Comparison of ENCODE assay signal across 24 mouse cellular contexts in the genomic region with DNA sequence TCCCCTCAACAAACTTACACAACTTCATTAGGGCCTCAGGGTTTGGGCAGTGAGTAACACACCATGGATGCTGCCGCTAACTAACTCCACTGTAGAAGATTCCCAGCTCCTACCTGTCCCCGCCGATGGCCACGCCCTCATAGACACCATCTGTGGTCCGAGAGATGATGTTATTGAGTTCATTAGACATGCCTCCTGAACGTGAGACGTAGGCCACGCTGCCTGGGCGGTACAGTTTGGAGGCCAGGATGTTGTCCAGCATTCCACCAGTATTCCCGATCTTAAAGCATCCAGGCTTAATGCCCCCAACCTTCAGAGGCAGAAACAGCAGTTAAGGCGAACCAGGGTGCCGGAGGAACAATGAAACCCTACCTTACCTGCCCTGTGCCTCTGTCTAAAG. TPM values are rescaled to one million over a fixed set of nuclear protein-coding genes. Genes with fewer than 3 reads are reported as not detected.
DNase-seq lines count a peak whose midpoint lies in the region; TF ChIP-seq lines count a peak whose summit lies in the region.
"Had no signal": no experiment of that assay in that cellular context is flagged by ENCODE, and none has a peak within 500 bp of the region (broad histone marks: within the 10 kb centered on the region; RNA-seq: fewer than 3 reads in every experiment).

No protein-coding gene starts in this region.

- 84% methylated on average over 12 of the region's 12 CpGs for WGBS in cerebellum, adult 2 months
- WGBS in lung, adult 2 months: 89% methylated on average over 12 of the region's 12 CpGs
- WGBS in small intestine, adult 2 months: 89% methylated on average over 12 of the region's 12 CpGs

- no peak for TF ChIP-seq CTCF in cerebellum, adult 2 months (IDR thresholded peaks at IDR 0.05; ENCODE audit: borderline replicate concordance, insufficient read depth, low read depth, low read length)
- no peak for TF ChIP-seq CTCF in lung, adult 2 months (IDR thresholded peaks at IDR 0.05; ENCODE audit: insufficient read depth, low read length)
- no peak for TF ChIP-seq CTCF in small intestine, adult 2 months (IDR thresholded peaks at IDR 0.05; ENCODE audit: extremely low read depth, insufficient read length, insufficient replicate concordance, low read depth, low read length)

- H3K4me1 ChIP-seq in cerebellum, adult 2 months (ENCODE audit: control insufficient read depth, insufficient read depth, low read length): no peaks in the 10 kb centered on the region
- no peaks in the 10 kb centered on the region for H3K4me1 ChIP-seq in lung, adult 2 months (ENCODE audit: control insufficient read depth, insufficient read depth, low read length)
- no peaks in the 10 kb centered on the region for H3K4me1 ChIP-seq in small intestine, adult 2 months (ENCODE audit: control insufficient read depth, insufficient read depth, insufficient read length, low read length)
- H3K4me1 ChIP-seq: forebrain, embryonic 10.5 days; heart, embryonic 15.5 days; hindbrain, embryonic 10.5 days; liver, embryonic 13.5 days; megakaryocyte, embryonic 14.5 days; midbrain, embryonic 13.5 days had no signal

- no peaks in the 10 kb centered on the region for H3K27me3 ChIP-seq in cerebellum, adult 2 months (ENCODE audit: control insufficient read depth, insufficient read depth, low read length)
- H3K27me3 ChIP-seq in small intestine, adult 2 months (ENCODE audit: control insufficient read depth, insufficient read depth, low read length): no peaks in the 10 kb centered on the region
- H3K27me3 ChIP-seq: heart, embryonic 15.5 days; liver, embryonic 13.5 days; megakaryocyte, embryonic 14.5 days; midbrain, embryonic 13.5 days had no signal

- peaks cover 65% of the 10 kb centered on the region for H3K36me3 ChIP-seq in small intestine, adult 2 months (ENCODE audit: control insufficient read depth, insufficient read depth, low read length)

- TF ChIP-seq POLR2A in cerebellum, adult 2 months (IDR thresholded peaks at IDR 0.05; ENCODE audit: borderline replicate concordance, insufficient read depth, low read length): no peak
- no peak for TF ChIP-seq POLR2A in lung, adult 2 months (IDR thresholded peaks at IDR 0.05; ENCODE audit: borderline replicate concordance, extremely low read depth, low read depth, low read length)
- TF ChIP-seq POLR2A in small intestine, adult 2 months (IDR thresholded peaks at IDR 0.05; ENCODE audit: low read depth, low read length): no peak

- peak; percentile 33 to 38 for DNase-seq in cerebellum, adult 2 months
- DNase-seq in cerebellum, postnatal 4 days (ENCODE audit: low spot score in 2 of 2): no peak
- DNase-seq in lung, adult 2 months: no peak
- no peak for DNase-seq in lung, postnatal 10 days
- DNase-seq in R1 (ENCODE audit: low read depth, low spot score): peak; percentile 86
- no peak for DNase-seq in frontal cortex, postnatal 36 days (ENCODE audit: low spot score in 2 of 2)
- DNase-seq in left cerebral cortex, adult 18-20 months (ENCODE audit: low spot score in 2 of 2): no peak
- DNase-seq: adrenal gland, postnatal 25 days; cerebellum, adult 9-10 months; gastrocnemius, postnatal 25 days; kidney, postnatal 36 days; liver, embryonic 13.5 days; lung, embryonic 14.5 days; lung, postnatal 36 days; spleen, adult 18-20 months; thymus, postnatal 36 days had no signal

- peak overlapping the region; percentile 71; the same call in 1 of the 2 replicates for H3K27ac ChIP-seq in cerebellum, adult 2 months (ENCODE audit: insufficient read depth, low read length)
- 0 out of 2 replicates have a peak overlapping the region, but pooled peaks have one; percentile 14 for H3K27ac ChIP-seq in small intestine, adult 2 months (ENCODE audit: insufficient read depth, low read depth, low read length)
- H3K27ac ChIP-seq: forebrain, embryonic 10.5 days; heart, embryonic 15.5 days; hindbrain, embryonic 10.5 days; liver, embryonic 13.5 days; midbrain, embryonic 13.5 days had no signal

- H3K4me3 ChIP-seq in cerebellum, adult 2 months (replicated peaks; ENCODE audit: insufficient read depth, low read depth, low read length): peak overlapping the region; percentile 89
- H3K4me3 ChIP-seq in lung, adult 2 months (replicated peaks; ENCODE audit: extremely low read depth, low read depth, low read length): peak overlapping the region; percentile 44
- H3K4me3 ChIP-seq in small intestine, adult 2 months (ENCODE audit: low read depth, low read length): peak overlapping the region; percentile 35
- H3K4me3 ChIP-seq: forebrain, embryonic 10.5 days; heart, embryonic 15.5 days; hindbrain, embryonic 10.5 days; liver, embryonic 13.5 days; megakaryocyte, embryonic 14.5 days; midbrain, embryonic 13.5 days had no signal

RNA-seq across cellular contexts. Expression of a gene that starts 21.2 kb away (rescaled TPM):
- 16.1 and 19.1 TPM in 2 replicates for polyA plus RNA-seq in cerebellum, adult 2 months (2012; rRNA removed)
- polyA plus RNA-seq in lung, adult 2 months (2012; rRNA removed): 5.1 and 6.2 TPM in 2 replicates
- 1.7 TPM in 2 replicates for polyA plus RNA-seq in small intestine, adult 2 months (2012; rRNA removed)
- total RNA-seq in left cerebral cortex, adult 18-20 months (2021): 100 to 1,000 TPM; 104 to 106 TPM

RNA-seq across cellular contexts. Expression of a gene that starts 34.0 kb away (rescaled TPM):
- polyA plus RNA-seq in cerebellum, adult 2 months (2012; rRNA removed): 155 and 156 TPM in 2 replicates
- polyA plus RNA-seq in lung, adult 2 months (2012; rRNA removed): 166 and 217 TPM in 2 replicates
- polyA plus RNA-seq in small intestine, adult 2 months (2012; rRNA removed): 14.0 and 21.7 TPM in 2 replicates
- 100 to 1,000 TPM; 133 to 140 TPM for total RNA-seq in left cerebral cortex, adult 18-20 months (2021)

RNA-seq across cellular contexts. Expression of a gene that starts 51.6 kb away (rescaled TPM):
- 0.86 and 0.92 TPM in 2 replicates for polyA plus RNA-seq in cerebellum, adult 2 months (2012; rRNA removed)
- polyA plus RNA-seq in lung, adult 2 months (2012; rRNA removed): 1.8 and 3.4 TPM in 2 replicates
- polyA plus RNA-seq in small intestine, adult 2 months (2012; rRNA removed): 0.01 and 0.09 TPM in 2 replicates
- total RNA-seq in left cerebral cortex, adult 18-20 months (2021): 1 to 10 TPM in 1 of 2 experiments, under 1 TPM in 1; 0.98 to 1.5 TPM
- total RNA-seq: monocyte, adult 5-6 weeks had no signal

RNA-seq across cellular contexts. Expression of a gene that starts 52.1 kb away (rescaled TPM):
- polyA plus RNA-seq in cerebellum, adult 2 months (2012; rRNA removed): 0.46 and 0.49 TPM in 2 replicates
- 0.22 and 0.49 TPM in 2 replicates for polyA plus RNA-seq in lung, adult 2 months (2012; rRNA removed)
- polyA plus RNA-seq in small intestine, adult 2 months (2012; rRNA removed): 0.04 TPM in 1 of 2 replicates, not detected in the other
- 1 to 10 TPM in 1 of 2 experiments, under 1 TPM in 1; 0.82 to 1.2 TPM for total RNA-seq in left cerebral cortex, adult 18-20 months (2021)
- total RNA-seq: monocyte, adult 5-6 weeks had no signal
- polyA plus RNA-seq: G1E had no signal

RNA-seq across cellular contexts. Expression of a gene that starts 52.2 kb away (rescaled TPM):
- 79.9 and 85.7 TPM in 2 replicates for polyA plus RNA-seq in cerebellum, adult 2 months (2012; rRNA removed)
- polyA plus RNA-seq in lung, adult 2 months (2012; rRNA removed): 21.7 and 31.5 TPM in 2 replicates
- polyA plus RNA-seq in small intestine, adult 2 months (2012; rRNA removed): 7.9 and 8.4 TPM in 2 replicates
- total RNA-seq in left cerebral cortex, adult 18-20 months (2021): 10 to 100 TPM; 47.2 to 53.8 TPM

Comparison
In these comparisons a context has a peak if more than half of its experiments do, and no peak if none do; other contexts are left out.
1. DNase-seq: peak in cerebellum, adult 2 months (2 of 2) and R1 (single experiment); none in cerebellum, postnatal 4 days (0 of 2), lung, adult 2 months (single experiment), lung, postnatal 10 days (single experiment), frontal cortex, postnatal 36 days (0 of 2) and left cerebral cortex, adult 18-20 months (0 of 2).
2. H3K4me3 ChIP-seq: peak in every context shown above with its lines; median percentile 89 in cerebellum, adult 2 months; 44 in lung, adult 2 months; 35 in small intestine, adult 2 months.